Mouse (Mus musculus) heart, adult 9 months (tissue): Measurements from ENCODE around the gene Psmc3.

Source experiments
- DNase-seq, 2 experiments: peaks; one replicate each; pipeline ENCODE4 v3.0.0; 2022; ENCODE audit warnings: low spot score in 2 of 2

Psmc3 gene

DNA sequence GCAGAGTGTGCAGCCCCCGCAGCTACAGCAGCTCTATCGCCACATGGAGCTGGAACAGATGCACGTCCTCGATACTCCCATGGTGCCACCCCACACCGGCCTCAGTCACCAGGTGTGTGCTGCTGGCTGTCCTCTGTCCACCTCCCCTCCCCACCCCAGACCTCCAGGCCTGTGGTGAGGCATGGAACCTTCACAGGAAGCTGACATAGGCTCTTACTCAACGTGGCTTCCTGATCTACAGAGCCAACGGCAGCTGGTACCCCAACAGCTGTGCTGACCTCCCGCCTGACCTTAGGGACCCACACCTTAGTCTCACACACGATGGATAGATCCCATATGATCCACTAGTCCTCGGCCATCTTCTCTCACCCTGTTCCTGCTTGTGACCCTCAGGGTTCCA, 59.5 kb downstream of the Psmc3 start:
- no peak for DNase-seq

DNA sequence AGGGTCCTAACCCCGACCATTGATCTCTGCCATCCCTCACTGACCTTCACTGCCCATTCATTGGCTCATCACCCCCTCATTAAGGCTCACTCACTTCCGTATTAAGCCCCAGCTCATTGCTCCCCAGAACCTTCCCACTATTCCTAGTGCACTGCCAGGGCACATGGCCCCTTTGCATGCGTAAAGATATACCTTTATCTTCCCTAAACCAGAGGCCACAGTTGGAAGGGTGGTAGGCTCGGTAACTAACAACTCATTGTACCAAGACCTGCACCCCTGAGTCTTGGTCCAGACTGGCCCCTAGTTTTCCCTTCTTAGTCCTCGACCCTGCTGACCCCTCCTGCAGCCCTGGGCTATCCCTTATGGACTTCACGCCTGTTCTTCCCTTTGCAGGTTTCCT, 60.0 kb downstream of the Psmc3 start:
- DNase-seq: no peak

DNA sequence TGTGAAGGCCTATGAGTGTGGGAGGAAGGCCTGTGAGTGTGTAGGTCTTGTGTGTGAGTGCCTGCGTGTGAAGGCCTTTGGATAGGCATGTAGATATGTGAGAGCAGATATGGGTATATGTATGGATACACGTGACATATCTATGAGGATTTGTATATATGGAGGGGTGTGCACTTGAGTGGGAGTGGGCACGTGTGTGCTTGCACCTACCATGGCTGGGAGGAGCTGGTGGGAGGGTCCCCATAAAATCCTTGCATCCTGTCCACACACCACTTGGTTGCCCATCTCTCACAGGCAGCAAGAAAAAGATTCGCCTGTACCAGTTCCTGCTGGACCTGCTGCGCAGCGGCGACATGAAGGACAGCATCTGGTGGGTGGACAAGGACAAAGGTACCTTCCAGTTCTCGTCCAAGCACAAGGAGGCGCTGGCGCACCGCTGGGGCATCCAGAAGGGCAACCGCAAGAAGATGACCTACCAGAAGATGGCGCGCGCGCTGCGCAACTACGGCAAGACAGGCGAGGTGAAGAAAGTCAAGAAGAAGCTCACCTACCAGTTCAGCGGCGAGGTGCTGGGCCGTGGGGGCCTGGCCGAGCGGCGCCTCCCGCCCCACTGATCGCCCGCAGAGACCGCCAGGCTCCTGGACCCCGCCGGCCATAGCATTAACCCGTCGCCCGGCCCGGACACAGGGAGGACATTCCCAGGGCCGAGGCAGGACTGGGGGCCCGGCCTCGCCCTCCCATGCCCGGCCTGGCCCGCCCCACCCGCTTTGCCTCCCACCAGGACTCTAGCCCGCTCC, 61.2 kb downstream of the Psmc3 start:
- peak; percentile 82 to 94 for DNase-seq

DNA sequence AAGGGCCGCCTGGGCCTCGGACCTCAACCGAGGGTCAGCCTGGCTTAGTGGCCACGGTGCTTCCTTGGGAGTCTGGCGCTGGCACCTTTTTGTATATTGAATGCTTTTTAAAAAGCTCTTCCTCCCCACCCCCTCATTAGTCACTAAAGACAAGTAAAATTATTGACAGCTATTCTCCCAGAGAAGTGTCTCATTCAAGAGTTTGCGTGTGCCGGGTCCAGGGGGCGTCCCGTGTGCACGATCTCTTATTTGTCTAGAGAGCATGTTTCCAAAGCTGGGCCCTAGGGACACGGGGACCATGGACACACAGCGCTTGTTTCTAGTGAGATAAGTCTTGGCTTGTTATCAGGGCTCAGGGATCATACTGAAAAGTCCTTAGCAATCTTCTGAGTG, 61.8 kb downstream of the Psmc3 start:
- no peak for DNase-seq
